ENCODE assay signal across 8 mouse cellular contexts in genomic region chr8:111643264-111644141, GRCm38 (mm10). TPM values are rescaled to one million over a fixed set of nuclear protein-coding genes. Genes with fewer than 3 reads are reported as not detected.
DNase-seq lines count a peak whose midpoint lies in the region; ATAC-seq lines count a peak whose summit lies in the region.

Zfp1 (plus strand) TSS chr8:111643401.

- peaks cover 51% of the 10 kb centered on the region for H3K27me3 ChIP-seq in megakaryocyte, embryonic 14.5 days (replicated peaks)

- peak within 1 kb of the TSS; percentile 96 for H3K4me3 ChIP-seq in megakaryocyte, embryonic 14.5 days (replicated peaks)

- ATAC-seq in common myeloid progenitor, adult 5-6 weeks (replicated peaks; ENCODE audit: low read depth, poor library complexity, severe bottlenecking), result peak; percentile 78

- peak; percentile 96 for DNase-seq in ZHBTc4 (ENCODE audit: low read depth, low spot score)
- peak; percentile 83 to 88 for DNase-seq in gastrocnemius, adult 8-10 months (ENCODE audit: low spot score in 2 of 2)
- DNase-seq in hindlimb bud, embryonic 11.5 days (ENCODE audit: extremely low spot score, low read depth, low spot score), result peak; percentile 91
- peak; percentile 81 to 93 for DNase-seq in left cerebral cortex, adult 8-10 months (ENCODE audit: low spot score in 2 of 2)
- peak; percentile 97 to 98 for DNase-seq in right cerebral cortex, postnatal 10 days (ENCODE audit: low spot score in 2 of 2)
- DNase-seq in urinary bladder, postnatal 25 days (ENCODE audit: low spot score), result peak; percentile 83

- H3K4me1 ChIP-seq in megakaryocyte, embryonic 14.5 days, result peaks cover 38% of the 10 kb centered on the region

- peaks cover 4% of the 10 kb centered on the region; the same call in 1 of the 2 replicates for H3K9me3 ChIP-seq in megakaryocyte, embryonic 14.5 days

- H3K36me3 ChIP-seq in megakaryocyte, embryonic 14.5 days (replicated peaks; ENCODE audit: low read length), result no peaks in the 10 kb centered on the region

RNA-seq across cellular contexts. Expression of gene Zfp1, which starts in this region (rescaled TPM):
- 9.8 and 13.0 TPM in 2 replicates for total RNA-seq in common myeloid progenitor, adult 5-6 weeks (2017)
- 10 to 100 TPM in 1 of 4 experiments, 1 to 10 TPM in 3; 7.8 to 10.6 (median 8.7) TPM for total RNA-seq in gastrocnemius, adult 8-10 months (2022)
- total RNA-seq in left cerebral cortex, adult 8-10 months (2022), result 10 to 100 TPM; 22.1 to 25.2 (median 24.1) TPM
- 0.64 and 3.5 TPM in 2 replicates for polyA plus RNA-seq in megakaryocyte, embryonic 14.5 days (2012; ENCODE audit: insufficient read depth, low replicate concordance)

Comparison
In these comparisons a context has a peak if more than half of its experiments do, and no peak if none do; other contexts are left out.
1. Peak in every context shown above with its lines: DNase-seq, ATAC-seq and H3K4me3 ChIP-seq.